Mouse (Mus musculus) hindbrain, embryonic 11.5 days (tissue): ENCODE data around the gene Abhd12b. TPM values are rescaled to one million over a fixed set of nuclear protein-coding genes. Genes with fewer than 3 reads are reported as not detected.
"Not testable (repeated sequence)": the region's sequence is repeated elsewhere in the genome, so short reads cannot be mapped to it uniquely, and the experiment has no call there.

Experiments used
- ATAC-seq: fragments of 200-750 bp; cut with Nextera tagmentation; 2 replicates; pipeline ENCODE4 v1.8.0; 2017; ENCODE audit warnings: mild to moderate bottlenecking, moderate TSS enrichment, moderate library complexity; ENCODE audit not compliant: low FRiP score
- DNase-seq: peaks from one replicate; pipeline ENCODE4 v3.0.0-alpha.2; 2015; ENCODE audit warnings: low spot score
- H3K27ac ChIP-seq: fragments of 300-500 bp; sonication (generic); 2 replicates; pipeline ENCODE4 v1.5.1; 2014; ENCODE audit warnings: mild to moderate bottlenecking, low read depth, low read length
- H3K27me3 ChIP-seq: fragments of 300-500 bp; sonication (generic); 2 replicates; pipeline ENCODE4 v1.6.1; 2014; ENCODE audit warnings: mild to moderate bottlenecking, low read length, moderate library complexity, mixed read lengths; ENCODE audit not compliant: control insufficient read depth, insufficient read depth
- H3K36me3 ChIP-seq: fragments of 300-500 bp; sonication (generic); 2 replicates; pipeline ENCODE4 v1.6.1; 2014; ENCODE audit warnings: mild to moderate bottlenecking, low read length, moderate library complexity, mixed read lengths; ENCODE audit not compliant: control insufficient read depth, insufficient read depth
- H3K4me1 ChIP-seq: fragments of 300-500 bp; sonication (generic); replicated peaks from 2 replicates; pipeline ENCODE4 v1.6.1; 2014; ENCODE audit warnings: low read length, mixed read lengths; ENCODE audit not compliant: control insufficient read depth, insufficient read depth
- H3K4me2 ChIP-seq: fragments of 300-500 bp; sonication (generic); replicated peaks from 2 replicates; pipeline ENCODE4 v1.6.1; 2014; ENCODE audit warnings: mild to moderate bottlenecking, low read depth, low read length
- H3K4me3 ChIP-seq: fragments of 300-500 bp; sonication (generic); 2 replicates; pipeline ENCODE4 v1.5.1; 2014; ENCODE audit warnings: low read depth, low read length
- H3K9ac ChIP-seq: fragments of 300-500 bp; sonication (generic); 2 replicates; pipeline ENCODE4 v1.6.1; 2014; ENCODE audit warnings: low read depth, low read length
- H3K9me3 ChIP-seq: fragments of 300-500 bp; sonication (generic); 2 replicates; pipeline ENCODE4 v1.6.1; 2016; ENCODE audit warnings: low read length; ENCODE audit not compliant: control insufficient read depth
- WGBS: fragments of 180-500 bp; shearing (Covaris S2); extraction: QIAGEN DNeasy Blood & Tissue Kit; methylation state at CpG from one replicate; pipeline ENCODE4 v1.1.7; 2014; 5-methylcytosine and 5-hydroxymethylcytosine counted together
- polyA plus RNA-seq: library from polyadenylated mRNA; unstranded; fragments of >200 nt; fragmentation: Nextera tagmentation; extraction: Ambion mirVana; gene quantifications from 2 replicates; pipeline ENCODE4 v1.2.1, GENCODE M21; 2014

Abhd12b gene
- polyA plus RNA-seq, 1 experiment from 2014 or later, result not detected

- DNase-seq, result peak; percentile 30
- H3K9ac ChIP-seq, H3K36me3 ChIP-seq, H3K4me1 ChIP-seq, H3K9me3 ChIP-seq, H3K4me2 ChIP-seq, H3K27me3 ChIP-seq, H3K4me3 ChIP-seq: not testable (repeated sequence)
- WGBS, result 12% methylated on average over 3 of the region's 3 CpGs
- ATAC-seq, result 0 out of 2 replicates have a peak, but pooled peaks have one; percentile 21
- peak overlapping the region; percentile 47; the same call in 1 of the 2 replicates for H3K27ac ChIP-seq
These were observed 9.8 kb upstream of the Abhd12b start for GRCm38 (mm10) chr12:70144106-70144587.

- ATAC-seq, result 0 out of 2 replicates have a peak, but pooled peaks have one; percentile 43
These were observed 9.1 kb upstream of the Abhd12b start for GRCm38 (mm10) chr12:70144637-70145448.

GRCm38 (mm10) chr12:70145586-70145985 lies 8.4 kb upstream of the Abhd12b start:
- ATAC-seq, result no peak
- DNase-seq, result no peak
- H3K4me3 ChIP-seq, result no peak overlapping the region
- no peak overlapping the region for H3K9ac ChIP-seq
- 87% methylated on average over 6 of the region's 6 CpGs for WGBS
- H3K27me3 ChIP-seq, result no peaks in the 10 kb centered on the region
- H3K4me1 ChIP-seq, result no peaks in the 10 kb centered on the region
- H3K9me3 ChIP-seq, result no peaks in the 10 kb centered on the region
- no peak overlapping the region for H3K27ac ChIP-seq
- H3K4me2 ChIP-seq, result no peak overlapping the region
- no peaks in the 10 kb centered on the region for H3K36me3 ChIP-seq

More at GRCm38 (mm10) chr12:70144637-70145448, 9.1 kb upstream of the Abhd12b start:
- Histone ChIP-seq H3K9me3 (no peaks in the 10 kb centered on the region), H3K36me3 (no peaks in the 10 kb centered on the region), H3K4me2 (no peak overlapping the region), H3K4me3 (no peak overlapping the region), H3K27me3 (no peaks in the 10 kb centered on the region), H3K4me1 (no peaks in the 10 kb centered on the region), H3K9ac (no peak overlapping the region), H3K27ac (0 out of 2 replicates have a peak overlapping the region, but pooled peaks have one; percentile 19)
- 50% methylated on average over 20 of the region's 20 CpGs for WGBS
- peak; percentile 84 for DNase-seq

- WGBS, result 9% methylated on average over 13 of the region's 13 CpGs
- H3K36me3 ChIP-seq, result no peaks in the 10 kb centered on the region
- peak overlapping the region; percentile 18 for H3K4me3 ChIP-seq
- H3K27ac ChIP-seq, result no peak overlapping the region
- no peaks in the 10 kb centered on the region for H3K27me3 ChIP-seq
- no peaks in the 10 kb centered on the region for H3K4me1 ChIP-seq
- peak overlapping the region; percentile 27 for H3K4me2 ChIP-seq
- no peaks in the 10 kb centered on the region for H3K9me3 ChIP-seq
- DNase-seq (peak; percentile 15), ATAC-seq (0 out of 2 replicates have a peak, but pooled peaks have one; percentile 18)
- no peak overlapping the region for H3K9ac ChIP-seq
These were observed 5.8 kb upstream of the Abhd12b start for GRCm38 (mm10) chr12:70147986-70148630.

GRCm38 (mm10) chr12:70148631-70149265 lies 5.2 kb upstream of the Abhd12b start:
- no peaks in the 10 kb centered on the region for H3K9me3 ChIP-seq
- H3K27ac ChIP-seq, result no peak overlapping the region
- H3K27me3 ChIP-seq, result no peaks in the 10 kb centered on the region
- no peaks in the 10 kb centered on the region for H3K4me1 ChIP-seq
- peak overlapping the region; percentile 18; the same call in 1 of the 2 replicates for H3K4me3 ChIP-seq
- WGBS, result 14% methylated on average over 11 of the region's 11 CpGs
- H3K36me3 ChIP-seq, result no peaks in the 10 kb centered on the region
- no peak for ATAC-seq
- peak; percentile 28 for DNase-seq
- no peak overlapping the region for H3K9ac ChIP-seq
- H3K4me2 ChIP-seq, result no peak overlapping the region

GRCm38 (mm10) chr12:70156222-70156621 lies 2.3 kb downstream of the Abhd12b start:
- H3K9ac ChIP-seq, result no peak overlapping the region
- 81% methylated on average over 6 of the region's 6 CpGs for WGBS
- no peaks in the 10 kb centered on the region for H3K27me3 ChIP-seq
- H3K4me1 ChIP-seq, result no peaks in the 10 kb centered on the region; the same call in 1 of the 2 replicates
- H3K27ac ChIP-seq, result no peak overlapping the region
- no peaks in the 10 kb centered on the region for H3K9me3 ChIP-seq
- DNase-seq (no peak), ATAC-seq (no peak)
- H3K4me3 ChIP-seq, result no peak overlapping the region
- no peaks in the 10 kb centered on the region for H3K36me3 ChIP-seq
- no peak overlapping the region for H3K4me2 ChIP-seq

- H3K9ac ChIP-seq, result no peak overlapping the region
- no peak overlapping the region for H3K27ac ChIP-seq
- H3K9me3 ChIP-seq, result no peaks in the 10 kb centered on the region
- WGBS, result 50% methylated on average over 5 of the region's 5 CpGs
- no peak overlapping the region for H3K4me2 ChIP-seq
- ATAC-seq (no peak), DNase-seq (no peak)
- no peaks in the 10 kb centered on the region for H3K27me3 ChIP-seq
- H3K4me3 ChIP-seq, result no peak overlapping the region
- no peaks in the 10 kb centered on the region for H3K36me3 ChIP-seq
- H3K4me1 ChIP-seq, result no peaks in the 10 kb centered on the region; the same call in 1 of the 2 replicates
These were observed 3.5 kb downstream of the Abhd12b start for GRCm38 (mm10) chr12:70157292-70158066.

- no peak overlapping the region for H3K27ac ChIP-seq
- ATAC-seq, result no peak
- 84% methylated on average over 5 of the region's 5 CpGs for WGBS
These were observed 7.1 kb downstream of the Abhd12b start for GRCm38 (mm10) chr12:70161057-70161456.

More at GRCm38 (mm10) chr12:70161057-70161456, 7.1 kb downstream of the Abhd12b start:
- H3K4me2 ChIP-seq, result no peak overlapping the region
- no peaks in the 10 kb centered on the region for H3K27me3 ChIP-seq
- H3K9me3 ChIP-seq, result no peaks in the 10 kb centered on the region
- DNase-seq, result no peak
- H3K4me3 ChIP-seq, result no peak overlapping the region
- no peaks in the 10 kb centered on the region; the same call in 1 of the 2 replicates for H3K4me1 ChIP-seq
- no peaks in the 10 kb centered on the region for H3K36me3 ChIP-seq
- H3K9ac ChIP-seq, result no peak overlapping the region
